In genomic region chr8:119857767-119858166, GRCm38 (mm10) we compare ENCODE assay signal across 26 mouse cellular contexts. TPM values are rescaled to one million over a fixed set of nuclear protein-coding genes. Genes with fewer than 3 reads are reported as not detected.
DNase-seq lines count a peak whose midpoint lies in the region; ATAC-seq and TF ChIP-seq lines count a peak whose summit lies in the region.
"Had no signal": no experiment of that assay in that cellular context is flagged by ENCODE, and none has a peak within 500 bp of the region (broad histone marks: within the 10 kb centered on the region; RNA-seq: fewer than 3 reads in every experiment).

No protein-coding gene starts in this region.

- H3K9me3 ChIP-seq in heart, embryonic 10.5 days: no peaks in the 10 kb centered on the region
- no peaks in the 10 kb centered on the region for H3K9me3 ChIP-seq in lung, postnatal 0 days (ENCODE audit: low read length)
- H3K9me3 ChIP-seq: embryonic facial prominence, embryonic 12.5 days; forebrain, embryonic 12.5 days; hindbrain, embryonic 15.5 days; limb, embryonic 12.5 days; midbrain, embryonic 13.5 days; neural tube, embryonic 13.5 days; stomach, embryonic 15.5 days had no signal

- H3K4me1 ChIP-seq in heart, embryonic 10.5 days: peaks cover 30% of the 10 kb centered on the region
- no peaks in the 10 kb centered on the region for H3K4me1 ChIP-seq in lung, postnatal 0 days (ENCODE audit: insufficient read depth, low read depth, low read length)

- no peak for TF ChIP-seq EP300 in lung, postnatal 0 days (IDR thresholded peaks at IDR 0.05)

- peak; percentile 94 for DNase-seq in heart, adult 11 months
- DNase-seq in heart, embryonic 10.5 days (ENCODE audit: low spot score): no peak
- DNase-seq in lung, postnatal 0 days (ENCODE audit: low spot score): peak; percentile 27
- no peak for DNase-seq in lung, postnatal 4 days
- peak; percentile 46 for DNase-seq in testis, postnatal 14 days (ENCODE audit: low spot score)
- DNase-seq in right cerebral cortex, adult 18-20 months: no peak
- DNase-seq: cerebellum, adult 18-20 months; cerebellum, postnatal 14 days; gastrocnemius, postnatal 36 days; heart, postnatal 4 days; kidney, adult 8-10 months; kidney, postnatal 14 days had no signal

- no peak for ATAC-seq in lung, postnatal 0 days
- ATAC-seq in megakaryocyte, adult 5-6 weeks (ENCODE audit: poor library complexity, severe bottlenecking): peak; percentile 81
- ATAC-seq: CD4-positive, CD25-positive, alpha-beta regulatory T cell, adult 4 months; midbrain, embryonic 13.5 days had no signal

- H3K27me3 ChIP-seq in heart, embryonic 10.5 days (ENCODE audit: insufficient read depth, poor library complexity, severe bottlenecking): peaks cover 27% of the 10 kb centered on the region
- no peaks in the 10 kb centered on the region for H3K27me3 ChIP-seq in lung, postnatal 0 days (replicated peaks; ENCODE audit: insufficient read depth, low read length)
- H3K27me3 ChIP-seq: embryonic facial prominence, embryonic 12.5 days; hindbrain, embryonic 15.5 days; midbrain, embryonic 13.5 days; neural tube, embryonic 13.5 days; stomach, embryonic 15.5 days had no signal

- no peak overlapping the region for H3K9ac ChIP-seq in lung, postnatal 0 days (replicated peaks; ENCODE audit: low read depth)
- H3K9ac ChIP-seq: embryonic facial prominence, embryonic 12.5 days; forebrain, embryonic 12.5 days; hindbrain, embryonic 15.5 days; limb, embryonic 12.5 days; liver, embryonic 14.5 days; midbrain, embryonic 13.5 days; neural tube, embryonic 13.5 days; stomach, embryonic 15.5 days had no signal

- H3K4me2 ChIP-seq in lung, postnatal 0 days (replicated peaks; ENCODE audit: low read depth, low read length): no peak overlapping the region
- H3K4me2 ChIP-seq: embryonic facial prominence, embryonic 12.5 days; forebrain, embryonic 12.5 days; hindbrain, embryonic 15.5 days; limb, embryonic 12.5 days; midbrain, embryonic 13.5 days; neural tube, embryonic 13.5 days; stomach, embryonic 15.5 days had no signal

- no peak overlapping the region for H3K4me3 ChIP-seq in heart, embryonic 10.5 days
- no peak overlapping the region for H3K4me3 ChIP-seq in lung, postnatal 0 days (ENCODE audit: low read depth, low read length)
- H3K4me3 ChIP-seq: embryonic facial prominence, embryonic 12.5 days; erythroblast, embryonic 14.5 days; forebrain, embryonic 12.5 days; hindbrain, embryonic 15.5 days; limb, embryonic 12.5 days; midbrain, embryonic 13.5 days; myocyte; neural tube, embryonic 13.5 days; stomach, embryonic 15.5 days had no signal

- H3K27ac ChIP-seq in heart, embryonic 10.5 days: no peak overlapping the region
- H3K27ac ChIP-seq in lung, postnatal 0 days (ENCODE audit: low read length): no peak overlapping the region
- H3K27ac ChIP-seq: embryonic facial prominence, embryonic 12.5 days; forebrain, embryonic 12.5 days; hindbrain, embryonic 15.5 days; limb, embryonic 12.5 days; liver, embryonic 14.5 days; macrophage; midbrain, embryonic 13.5 days; neural tube, embryonic 13.5 days; stomach, embryonic 15.5 days had no signal

- WGBS in heart, embryonic 10.5 days: 78% methylated on average over 6 of the region's 6 CpGs
- 64% methylated on average over 6 of the region's 6 CpGs for WGBS in lung, postnatal 0 days

- no peaks in the 10 kb centered on the region for H3K36me3 ChIP-seq in heart, embryonic 10.5 days
- H3K36me3 ChIP-seq in lung, postnatal 0 days (ENCODE audit: insufficient read depth, low read length): no peaks in the 10 kb centered on the region
- H3K36me3 ChIP-seq: embryonic facial prominence, embryonic 12.5 days; forebrain, embryonic 12.5 days; hindbrain, embryonic 15.5 days; limb, embryonic 12.5 days; midbrain, embryonic 13.5 days; neural tube, embryonic 13.5 days; stomach, embryonic 15.5 days had no signal

- no peak for TF ChIP-seq CTCF in lung, postnatal 0 days (IDR thresholded peaks at IDR 0.05)

RNA-seq across cellular contexts. Expression of gene Klhl36, which starts 4.3 kb away (rescaled TPM):
- 9.6 and 10.1 TPM in 2 replicates for polyA plus RNA-seq in heart, embryonic 10.5 days (2016; fragmentation: Nextera tagmentation; extraction: Ambion mirVana)
- polyA plus RNA-seq in lung, postnatal 0 days (2015; fragmentation: Nextera tagmentation; extraction: Ambion mirVana): 11.4 and 11.6 TPM in 2 replicates
- total RNA-seq in megakaryocyte, adult 5-6 weeks (2015): 2.7 and 5.5 TPM in 2 replicates
- 8.5 and 9.2 TPM in 2 replicates for total RNA-seq in megakaryocyte, adult 5-6 weeks (2017)

RNA-seq across cellular contexts. Expression of gene Cotl1, which starts 17.4 kb away (rescaled TPM):
- 55.7 and 62.0 TPM in 2 replicates for polyA plus RNA-seq in heart, embryonic 10.5 days (2016; fragmentation: Nextera tagmentation; extraction: Ambion mirVana)
- 54.3 and 54.6 TPM in 2 replicates for polyA plus RNA-seq in lung, postnatal 0 days (2015; fragmentation: Nextera tagmentation; extraction: Ambion mirVana)
- 526 and 619 TPM in 2 replicates for total RNA-seq in megakaryocyte, adult 5-6 weeks (2015)
- total RNA-seq in megakaryocyte, adult 5-6 weeks (2017): 490 and 532 TPM in 2 replicates

RNA-seq across cellular contexts. Expression of gene Usp10, which starts 52.4 kb away (rescaled TPM):
- polyA plus RNA-seq in heart, embryonic 10.5 days (2016; fragmentation: Nextera tagmentation; extraction: Ambion mirVana): 155 and 187 TPM in 2 replicates
- polyA plus RNA-seq in lung, postnatal 0 days (2015; fragmentation: Nextera tagmentation; extraction: Ambion mirVana): 38.1 and 40.3 TPM in 2 replicates
- total RNA-seq in megakaryocyte, adult 5-6 weeks (2015): 24.9 and 31.9 TPM in 2 replicates
- total RNA-seq in megakaryocyte, adult 5-6 weeks (2017): 13.3 and 20.1 TPM in 2 replicates

RNA-seq across cellular contexts. Expression of gene Gm20388, which starts 52.9 kb away (rescaled TPM):
- polyA plus RNA-seq in heart, embryonic 10.5 days (2016; fragmentation: Nextera tagmentation; extraction: Ambion mirVana): 1.4 and 4.5 TPM in 2 replicates
- not detected in 2 replicates for polyA plus RNA-seq in lung, postnatal 0 days (2015; fragmentation: Nextera tagmentation; extraction: Ambion mirVana)
- total RNA-seq in megakaryocyte, adult 5-6 weeks (2015): 7.6 and 12.8 TPM in 2 replicates
- total RNA-seq in megakaryocyte, adult 5-6 weeks (2017): 10.6 and 15.5 TPM in 2 replicates
- polyA plus RNA-seq: embryonic facial prominence, embryonic 12.5 days; forebrain, embryonic 12.5 days; limb, embryonic 12.5 days; stomach, embryonic 15.5 days; thymus, postnatal 0 days had no signal

Comparison
In these comparisons a context has a peak if more than half of its experiments do, and no peak if none do; other contexts are left out.
1. DNase-seq: peak in heart, adult 11 months (single experiment), lung, postnatal 0 days (single experiment) and testis, postnatal 14 days (single experiment); none in heart, embryonic 10.5 days (single experiment), lung, postnatal 4 days (0 of 2) and right cerebral cortex, adult 18-20 months (single experiment).